Mouse (Mus musculus) hindbrain, embryonic 14.5 days (tissue): ENCODE data around the gene Cyp2j9. TPM values are rescaled to one million over a fixed set of nuclear protein-coding genes. Genes with fewer than 3 reads are reported as not detected.
"Not testable (repeated sequence)": the region's sequence is repeated elsewhere in the genome, so short reads cannot be mapped to it uniquely, and the experiment has no call there.

Experiments
- ATAC-seq: fragments of 200-750 bp; cut with Nextera tagmentation; 2 replicates; pipeline ENCODE4 v1.8.0; 2017; ENCODE audit warnings: moderate number of reproducible peaks, mild to moderate bottlenecking, moderate TSS enrichment, moderate library complexity; ENCODE audit not compliant: low FRiP score
- DNase-seq: peaks from one replicate; pipeline ENCODE4 v3.0.0-alpha.2; 2015; ENCODE audit warnings: low spot score
- H3K27ac ChIP-seq: fragments of 300-500 bp; sonication (generic); 2 replicates; pipeline ENCODE4 v1.5.1; 2014; ENCODE audit warnings: mild to moderate bottlenecking, moderate library complexity
- H3K27me3 ChIP-seq: fragments of 300-500 bp; sonication (generic); 2 replicates; pipeline ENCODE4 v1.6.1; 2014; ENCODE audit warnings: mild to moderate bottlenecking, low read length, mixed read lengths; ENCODE audit not compliant: control insufficient read depth, insufficient read depth
- H3K36me3 ChIP-seq: fragments of 300-500 bp; sonication (generic); replicated peaks from 2 replicates; pipeline ENCODE4 v1.6.1; 2014; ENCODE audit not compliant: control insufficient read depth, insufficient read depth
- H3K4me1 ChIP-seq: fragments of 300-500 bp; sonication (generic); replicated peaks from 2 replicates; pipeline ENCODE4 v1.6.1; 2014; ENCODE audit warnings: antibody characterized with exemption, low read length, mixed read lengths; ENCODE audit not compliant: control insufficient read depth, insufficient read depth
- H3K4me2 ChIP-seq: fragments of 300-500 bp; sonication (generic); replicated peaks from 2 replicates; pipeline ENCODE4 v1.6.1; 2014; ENCODE audit warnings: mild to moderate bottlenecking, moderate library complexity
- H3K4me3 ChIP-seq: fragments of 300-500 bp; sonication (generic); replicated peaks from 2 replicates; pipeline ENCODE4 v1.5.1; 2014; ENCODE audit warnings: mild to moderate bottlenecking, low read length
- H3K9ac ChIP-seq: fragments of 300-500 bp; sonication (generic); 2 replicates; pipeline ENCODE4 v1.6.1; 2014
- H3K9me3 ChIP-seq: fragments of 300-500 bp; sonication (generic); 2 replicates; pipeline ENCODE4 v1.6.1; 2016; ENCODE audit warnings: low read length; ENCODE audit not compliant: control insufficient read depth
- WGBS: fragments of 180-500 bp; shearing (Covaris S2); extraction: QIAGEN DNeasy Blood & Tissue Kit; methylation state at CpG from one replicate; pipeline ENCODE4 v1.1.7; 2014; 5-methylcytosine and 5-hydroxymethylcytosine counted together
- polyA plus RNA-seq: library from polyadenylated mRNA; unstranded; fragments of >200 nt; fragmentation: Nextera tagmentation; extraction: Ambion mirVana; gene quantifications from 2 replicates; pipeline ENCODE4 v1.2.1, GENCODE M21; 2014

Gene Cyp2j9
- 7.4 and 8.2 TPM in 2 replicates for polyA plus RNA-seq

DNA sequence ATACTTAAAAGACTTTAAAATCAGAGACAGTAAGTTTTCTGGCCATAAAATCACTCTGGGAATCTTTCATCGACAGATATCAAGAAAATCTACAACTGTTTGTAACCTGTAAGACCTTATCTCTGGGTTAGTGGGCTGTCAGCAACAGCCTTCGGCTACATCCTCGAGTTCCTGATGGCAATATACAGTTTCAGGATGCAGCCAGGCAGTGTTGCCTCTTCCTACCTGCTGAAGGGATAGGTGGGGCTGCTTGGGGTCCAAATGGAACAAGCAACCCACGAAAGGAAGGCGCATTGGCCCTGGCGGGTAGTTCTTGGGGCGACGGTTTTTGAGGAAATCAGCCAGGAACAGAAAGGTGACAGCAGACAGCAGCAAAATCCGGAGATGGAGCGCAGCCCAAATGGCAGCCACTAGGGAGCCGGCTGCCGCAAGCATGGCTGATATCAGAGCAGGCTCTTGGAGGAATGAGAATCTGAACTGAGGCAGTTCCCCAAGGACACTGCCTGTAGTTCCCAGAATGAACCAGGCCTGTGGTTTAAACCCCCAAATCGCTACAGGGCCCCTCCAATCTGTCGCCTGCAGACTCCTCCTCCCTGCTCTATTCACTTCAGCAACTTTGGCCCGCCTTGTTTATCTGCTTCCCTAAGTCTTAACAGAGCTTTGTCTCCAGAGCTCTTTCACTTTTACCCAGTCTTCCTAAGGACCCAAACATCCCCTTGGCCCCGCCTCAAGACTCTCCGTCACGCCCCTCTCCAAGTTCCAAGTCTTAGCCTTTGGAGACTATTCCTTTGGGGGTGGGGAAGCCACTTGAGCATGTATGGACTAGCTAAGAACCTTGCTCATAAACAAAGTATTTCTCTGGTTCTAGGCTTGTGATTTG lies at the start of gene Cyp2j9:
Gene Cyp2j9, minus strand, starts transcription at position 668 of the 880 bp plus-strand sequence.
- 10% methylated on average over 18 of the region's 18 CpGs for WGBS
- peak within 1 kb of the TSS; percentile 46 for H3K9ac ChIP-seq
- peak within 1 kb of the TSS; percentile 30 for H3K4me3 ChIP-seq
- no peaks in the 10 kb centered on the region for H3K9me3 ChIP-seq
- ATAC-seq (peak; percentile 91), DNase-seq (peak; percentile 68)
- H3K36me3 ChIP-seq: no peaks in the 10 kb centered on the region
- no peaks in the 10 kb centered on the region for H3K27me3 ChIP-seq
- peak within 1 kb of the TSS; percentile 46 for H3K4me2 ChIP-seq
- H3K4me1 ChIP-seq: no peaks in the 10 kb centered on the region; the same call in 1 of the 2 replicates
- peak within 1 kb of the TSS; percentile 34 for H3K27ac ChIP-seq

DNA sequence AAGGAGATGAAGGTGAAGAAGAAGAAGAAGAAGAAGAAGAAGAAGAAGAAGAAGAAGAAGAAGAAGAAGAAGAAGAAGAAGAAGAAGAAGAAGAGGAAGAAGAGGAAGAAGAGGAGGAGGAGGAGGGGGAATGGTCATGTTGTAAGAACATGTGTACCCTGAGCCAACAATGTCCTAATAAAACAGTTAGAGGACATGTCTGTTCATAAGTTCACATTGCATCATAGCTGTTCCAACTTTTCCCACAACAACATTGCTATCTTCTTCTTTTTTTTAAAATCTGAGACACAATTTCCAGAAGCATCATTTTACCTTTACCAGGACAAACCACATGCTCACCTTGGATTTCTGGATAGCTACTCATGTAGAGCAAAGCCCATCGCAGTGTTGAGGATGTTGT lies 44.1 kb upstream of the Cyp2j9 start:
- Histone ChIP-seq H3K9ac (no peak overlapping the region), H3K27me3 (no peaks in the 10 kb centered on the region), H3K27ac (no peak overlapping the region), H3K9me3 (no peaks in the 10 kb centered on the region), H3K4me1 (no peaks in the 10 kb centered on the region), H3K36me3 (no peaks in the 10 kb centered on the region), H3K4me2 (no peak overlapping the region), H3K4me3 (no peak overlapping the region)
- WGBS: 88% methylated on average over 1 of the region's 1 CpGs
- no peak for DNase-seq
- ATAC-seq: no peak

DNA sequence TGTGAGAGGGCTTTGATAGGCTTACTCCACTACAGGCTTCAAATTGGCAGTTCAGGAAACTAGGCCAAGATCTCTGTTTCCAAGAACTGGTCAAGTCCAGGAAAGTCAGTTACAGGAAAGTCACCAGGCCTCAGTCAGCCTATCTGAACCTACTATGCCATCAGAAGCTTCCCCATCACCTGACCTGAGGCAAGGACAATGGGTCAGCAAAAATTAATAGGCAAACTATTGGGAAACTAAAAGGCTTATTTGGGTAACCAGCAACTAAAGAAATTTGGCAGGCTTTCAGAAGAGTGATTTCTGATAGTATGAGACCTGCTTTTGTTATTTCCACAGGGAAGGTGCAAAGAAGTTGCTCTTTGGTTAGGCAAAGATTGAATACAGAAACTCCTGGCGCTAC lies 31.1 kb upstream of the Cyp2j9 start:
- Histone ChIP-seq H3K9me3 (0 out of 2 replicates have a peak, but pooled peaks cover 3% of the 10 kb centered on the region), H3K27ac (no peak overlapping the region), H3K4me1 (no peaks in the 10 kb centered on the region), H3K4me2 (no peak overlapping the region), H3K9ac (no peak overlapping the region), H3K36me3 (no peaks in the 10 kb centered on the region), H3K27me3 (no peaks in the 10 kb centered on the region), H3K4me3 (no peak overlapping the region)
- no peak for DNase-seq
- 98% methylated on average over 1 of the region's 1 CpGs for WGBS
- no peak for ATAC-seq

DNA sequence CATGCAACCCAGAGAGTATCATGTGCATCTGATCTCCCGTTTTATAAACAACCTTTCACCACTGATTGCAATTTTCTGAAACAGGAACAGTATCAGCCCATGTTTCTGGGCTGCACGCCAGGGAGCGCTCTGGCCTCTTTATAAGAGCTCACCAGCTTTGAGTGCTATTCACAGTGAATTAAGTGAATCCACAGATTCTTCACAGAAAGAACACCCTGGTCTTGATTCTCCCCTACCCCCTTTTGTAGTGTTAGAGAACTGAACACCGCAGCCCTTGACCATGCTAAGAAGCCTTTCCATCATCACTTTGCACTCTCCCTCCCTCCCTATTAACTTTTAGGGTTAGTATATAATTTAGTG lies 393 bp upstream of the Cyp2j9 start:
- DNase-seq (no peak), ATAC-seq (peak; percentile 80)
- Histone ChIP-seq H3K27me3 (no peaks in the 10 kb centered on the region), H3K4me2 (peak overlapping the region; percentile 46), H3K36me3 (no peaks in the 10 kb centered on the region), H3K4me1 (no peaks in the 10 kb centered on the region; the same call in 1 of the 2 replicates), H3K4me3 (peak overlapping the region; percentile 30; the same call in 1 of the 2 replicates), H3K9ac (no peak overlapping the region), H3K27ac (0 out of 2 replicates have a peak overlapping the region, but pooled peaks have one; percentile 5), H3K9me3 (no peaks in the 10 kb centered on the region)
- 28% methylated on average over 4 of the region's 4 CpGs for WGBS

DNA sequence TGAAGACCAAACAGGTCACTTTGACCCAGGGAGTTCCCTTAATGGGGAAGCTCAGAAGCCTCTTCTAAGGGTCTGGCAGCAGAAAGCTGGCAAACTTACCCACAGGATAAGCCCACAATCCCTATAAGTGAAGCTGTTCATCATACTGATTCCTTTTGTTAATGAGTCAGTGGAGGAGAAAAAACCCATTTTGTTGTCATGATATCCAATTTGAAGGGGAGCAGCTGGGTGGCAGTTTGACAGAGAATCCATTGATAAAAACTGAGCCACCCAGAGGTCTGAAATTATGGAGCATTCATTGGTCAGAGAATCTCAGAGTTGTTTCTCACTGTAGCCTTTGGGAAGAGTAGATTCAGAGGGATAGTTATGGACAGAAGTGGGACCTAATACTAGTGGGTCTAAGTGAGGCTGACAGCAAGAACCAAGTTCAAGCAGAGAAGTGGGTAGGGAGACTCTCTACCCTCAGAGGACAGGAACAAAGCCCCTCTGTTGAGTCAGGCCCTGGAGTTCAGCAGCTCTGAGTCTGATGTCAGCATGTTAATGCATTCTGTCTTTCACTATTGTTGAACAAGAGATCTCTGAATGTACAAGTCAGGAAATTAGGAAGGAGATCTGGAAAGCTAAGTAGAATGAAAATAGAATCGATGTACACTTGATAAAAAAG lies 9.8 kb downstream of the Cyp2j9 start:
- WGBS: 62% methylated on average over 1 of the region's 1 CpGs
- no peak overlapping the region for H3K27ac ChIP-seq
- DNase-seq (no peak), ATAC-seq (no peak)
- no peak overlapping the region for H3K9ac ChIP-seq
- no peaks in the 10 kb centered on the region for H3K9me3 ChIP-seq
- H3K4me3 ChIP-seq: no peak overlapping the region
- H3K36me3 ChIP-seq: no peaks in the 10 kb centered on the region
- H3K4me2 ChIP-seq: no peak overlapping the region
- no peaks in the 10 kb centered on the region for H3K4me1 ChIP-seq
- no peaks in the 10 kb centered on the region for H3K27me3 ChIP-seq

DNA sequence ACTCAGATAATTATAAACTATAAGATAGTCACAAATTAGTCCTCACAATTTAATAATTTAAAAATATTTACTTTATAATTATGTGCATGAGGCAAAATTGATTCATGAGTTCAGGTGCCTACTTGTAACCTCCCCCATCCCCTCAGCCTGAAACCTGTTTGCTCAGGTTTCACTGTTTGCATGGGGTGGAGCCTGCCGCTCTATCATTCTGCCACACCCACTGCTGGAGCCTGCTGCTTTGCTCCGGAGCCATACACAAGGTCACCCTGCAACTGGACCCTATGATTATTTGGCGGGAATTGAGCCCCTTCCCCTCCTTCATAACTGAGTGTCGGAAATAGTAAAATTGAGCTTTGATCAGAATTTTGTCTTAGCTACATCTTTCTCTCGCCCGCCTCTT lies 11.0 kb downstream of the Cyp2j9 start:
- 67% methylated on average over 6 of the region's 6 CpGs for WGBS

DNA sequence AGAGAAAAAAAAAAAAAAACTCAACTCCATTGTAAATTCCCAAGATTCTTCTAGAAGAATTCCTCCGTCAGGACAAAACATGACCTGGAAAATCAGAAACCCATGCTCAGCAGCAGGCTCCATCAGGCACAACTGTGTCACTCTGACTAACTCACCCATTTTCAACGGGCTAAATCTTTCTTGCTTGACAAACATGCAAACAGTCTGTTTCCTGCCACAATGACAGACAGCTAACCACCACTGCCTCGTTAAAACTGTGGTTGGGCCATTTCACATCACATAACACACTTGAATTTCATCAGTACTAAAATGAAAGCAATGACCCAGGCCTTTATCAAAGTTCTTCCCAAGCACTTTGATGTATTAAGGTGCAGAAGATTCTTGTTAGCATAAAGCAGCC lies 21.9 kb downstream of the Cyp2j9 start:
- WGBS: 70% methylated on average over 3 of the region's 3 CpGs
- Histone ChIP-seq H3K36me3 (no peaks in the 10 kb centered on the region), H3K27ac (no peak overlapping the region), H3K4me2 (no peak overlapping the region), H3K4me1 (no peaks in the 10 kb centered on the region), H3K9ac (no peak overlapping the region), H3K4me3 (no peak overlapping the region), H3K27me3 (no peaks in the 10 kb centered on the region), H3K9me3 (no peaks in the 10 kb centered on the region)
- no peak for DNase-seq
- no peak for ATAC-seq

More for the DNA sequence above, 11.0 kb downstream of the Cyp2j9 start:
- not testable (repeated sequence) for H3K4me2 ChIP-seq, ATAC-seq, H3K4me3 ChIP-seq, H3K9me3 ChIP-seq, DNase-seq, H3K27me3 ChIP-seq, H3K4me1 ChIP-seq, H3K9ac ChIP-seq, H3K36me3 ChIP-seq, H3K27ac ChIP-seq

DNA sequence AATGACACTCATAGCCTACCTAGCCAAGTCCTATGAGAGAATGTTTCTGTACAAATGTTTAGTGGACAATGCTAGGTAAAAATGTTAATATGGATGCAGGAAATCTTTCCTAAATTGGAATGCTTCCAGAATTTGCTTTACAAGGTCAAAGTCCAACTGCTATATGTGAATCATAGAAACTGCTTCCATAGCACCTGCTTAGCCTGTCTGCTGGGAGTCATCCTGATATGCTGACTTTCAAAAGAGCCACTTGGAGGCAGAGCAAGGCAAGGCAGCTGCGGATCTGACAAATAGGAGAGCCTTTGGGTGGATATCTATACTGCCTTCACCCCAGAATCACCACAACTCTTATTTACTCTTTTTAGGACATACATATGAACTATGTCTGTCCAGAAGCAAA lies 23.4 kb downstream of the Cyp2j9 start:
- Histone ChIP-seq H3K27me3 (no peaks in the 10 kb centered on the region), H3K4me3 (no peak overlapping the region), H3K4me2 (no peak overlapping the region), H3K4me1 (no peaks in the 10 kb centered on the region), H3K27ac (no peak overlapping the region), H3K36me3 (no peaks in the 10 kb centered on the region), H3K9me3 (no peaks in the 10 kb centered on the region), H3K9ac (no peak overlapping the region)
- DNase-seq (no peak), ATAC-seq (no peak)
- WGBS: 75% methylated on average over 1 of the region's 1 CpGs

DNA sequence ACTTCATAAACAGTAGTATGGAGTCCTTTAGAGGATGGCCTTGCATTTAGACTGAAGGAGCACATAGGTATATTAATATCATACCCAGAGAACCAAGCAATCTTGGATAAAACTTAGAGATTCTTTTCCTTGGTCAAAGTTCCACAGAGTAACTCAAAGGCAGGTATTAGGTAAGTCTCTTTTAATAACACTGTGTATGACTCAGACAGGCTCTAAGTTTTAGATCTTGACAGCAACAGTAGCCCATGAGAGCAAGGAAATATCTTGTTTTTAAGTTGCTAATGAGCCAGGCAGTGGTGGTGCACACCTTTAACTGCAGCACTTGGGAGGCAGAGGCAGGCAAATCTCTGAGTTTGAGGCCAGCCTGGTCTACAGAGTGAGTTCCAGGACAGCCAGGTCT lies 25.6 kb downstream of the Cyp2j9 start:
- Histone ChIP-seq H3K9me3 (no peaks in the 10 kb centered on the region), H3K4me2 (no peak overlapping the region), H3K9ac (no peak overlapping the region), H3K27ac (no peak overlapping the region), H3K27me3 (no peaks in the 10 kb centered on the region), H3K4me1 (no peaks in the 10 kb centered on the region), H3K36me3 (no peaks in the 10 kb centered on the region), H3K4me3 (no peak overlapping the region)
- ATAC-seq (no peak), DNase-seq (no peak)
